8 mouse cellular contexts compared by ENCODE assay signal in genomic region chr6:100206741-100207275, GRCm38 (mm10).
A peak's percentile ranks its signal among the peaks of the same experiment; 100 is the strongest.
DNase-seq lines count a peak whose midpoint lies in the region; ATAC-seq lines count a peak whose summit lies in the region.

No protein-coding gene starts in this region.

- H3K4me2 ChIP-seq in embryonic facial prominence, embryonic 13.5 days, result peak overlapping the region; percentile 37

- H3K27me3 ChIP-seq in embryonic facial prominence, embryonic 13.5 days, result peaks cover 20% of the 10 kb centered on the region; the same call in 1 of the 2 replicates
- H3K27me3 ChIP-seq in hindbrain, embryonic 10.5 days (ENCODE audit: insufficient read depth, poor library complexity, severe bottlenecking), result peaks cover 86% of the 10 kb centered on the region

- H3K9ac ChIP-seq in embryonic facial prominence, embryonic 13.5 days, result peak overlapping the region; percentile 44; the same call in 1 of the 2 replicates

- peaks cover 38% of the 10 kb centered on the region for H3K4me1 ChIP-seq in embryonic facial prominence, embryonic 13.5 days
- peaks cover 61% of the 10 kb centered on the region for H3K4me1 ChIP-seq in hindbrain, embryonic 10.5 days (replicated peaks)

- intact Hi-C loops in gastrocnemius, postnatal 36 days (cut with DNase I), result no loop called here

- ATAC-seq in embryonic facial prominence, embryonic 13.5 days (ENCODE audit: insufficient number of reproducible peaks, insufficient read depth, low FRiP score, low TSS enrichment, low read depth), result no peak
- peak; percentile 50; the same call in 1 of the 2 replicates for ATAC-seq in megakaryocyte progenitor cell, adult 5-6 weeks (replicated peaks; ENCODE audit: poor library complexity)

- H3K9me3 ChIP-seq in embryonic facial prominence, embryonic 13.5 days, result no peaks in the 10 kb centered on the region
- H3K9me3 ChIP-seq in hindbrain, embryonic 10.5 days, result no peaks in the 10 kb centered on the region

- DNase-seq in Muller cell, postnatal 12 days (ENCODE audit: inconsistent ontology term), result peak; percentile 50
- peak; percentile 50 for DNase-seq in hindbrain, embryonic 10.5 days (ENCODE audit: low spot score)
- DNase-seq in layer of hippocampus, adult 9-10 months (ENCODE audit: low spot score), result peak; percentile 59
- peak; percentile 94 for DNase-seq in telencephalon, adult 2 months (ENCODE audit: low read depth, low spot score)
- DNase-seq in gastrocnemius, postnatal 36 days, result no peak
- DNase-seq in testis, postnatal 14 days (ENCODE audit: low spot score), result no peak

- 4% methylated on average over 14 of the region's 14 CpGs for WGBS in embryonic facial prominence, embryonic 13.5 days
- 2% methylated on average over 14 of the region's 14 CpGs for WGBS in hindbrain, embryonic 10.5 days

- H3K36me3 ChIP-seq in embryonic facial prominence, embryonic 13.5 days, result no peaks in the 10 kb centered on the region
- H3K36me3 ChIP-seq in hindbrain, embryonic 10.5 days, result no peaks in the 10 kb centered on the region

- H3K4me3 ChIP-seq in embryonic facial prominence, embryonic 13.5 days, result no peak overlapping the region
- H3K4me3 ChIP-seq in hindbrain, embryonic 10.5 days, result peak overlapping the region; percentile 26

- H3K27ac ChIP-seq in embryonic facial prominence, embryonic 13.5 days, result no peak overlapping the region
- peak overlapping the region; percentile 35; the same call in 1 of the 2 replicates for H3K27ac ChIP-seq in hindbrain, embryonic 10.5 days

Comparison
In these comparisons a context has a peak if more than half of its experiments do, and no peak if none do; other contexts are left out.
1. DNase-seq: peak in Muller cell, postnatal 12 days (single experiment), hindbrain, embryonic 10.5 days (single experiment), layer of hippocampus, adult 9-10 months (single experiment) and telencephalon, adult 2 months (single experiment); none in gastrocnemius, postnatal 36 days (0 of 2) and testis, postnatal 14 days (single experiment).